In genomic region chr8:3556114-3556513, GRCm38 (mm10) we compare ENCODE assay signal across 10 mouse cellular contexts. TPM values are rescaled to one million over a fixed set of nuclear protein-coding genes. Genes with fewer than 3 reads are reported as not detected.
DNase-seq lines count a peak whose midpoint lies in the region; ATAC-seq and TF ChIP-seq lines count a peak whose summit lies in the region.
"Had no signal": no experiment of that assay in that cellular context is flagged by ENCODE, and none has a peak within 500 bp of the region (broad histone marks: within the 10 kb centered on the region; RNA-seq: fewer than 3 reads in every experiment).

No protein-coding gene starts in this region.

- H3K4me1 ChIP-seq in heart, postnatal 0 days (ENCODE audit: control insufficient read depth, insufficient read depth), result no peaks in the 10 kb centered on the region
- H3K4me1 ChIP-seq in embryonic facial prominence, embryonic 15.5 days, result no peaks in the 10 kb centered on the region
- no peaks in the 10 kb centered on the region for H3K4me1 ChIP-seq in intestine, embryonic 14.5 days (replicated peaks; ENCODE audit: control insufficient read depth, insufficient read depth, low read length)
- H3K4me1 ChIP-seq in midbrain, embryonic 16.5 days (ENCODE audit: control insufficient read depth, insufficient read depth, low read length), result no peaks in the 10 kb centered on the region

- no peak for TF ChIP-seq EP300 in heart, postnatal 0 days (IDR thresholded peaks at IDR 0.05; ENCODE audit: low read depth)

- no peak overlapping the region for H3K9ac ChIP-seq in heart, postnatal 0 days (replicated peaks; ENCODE audit: low read depth, low read length)
- no peak overlapping the region for H3K9ac ChIP-seq in embryonic facial prominence, embryonic 15.5 days
- no peak overlapping the region for H3K9ac ChIP-seq in intestine, embryonic 14.5 days (ENCODE audit: low read length)
- no peak overlapping the region for H3K9ac ChIP-seq in midbrain, embryonic 16.5 days (ENCODE audit: low read depth, low read length)

- no peak for TF ChIP-seq CTCF in heart, postnatal 0 days (IDR thresholded peaks at IDR 0.05; ENCODE audit: low read depth)

- ATAC-seq in heart, postnatal 0 days (ENCODE audit: insufficient read depth, low read depth), result peak; percentile 69
- ATAC-seq in embryonic facial prominence, embryonic 15.5 days (ENCODE audit: insufficient number of reproducible peaks, low FRiP score, low TSS enrichment, low read depth), result peak; percentile 91
- peak; percentile 85 for ATAC-seq in intestine, embryonic 14.5 days (replicated peaks; ENCODE audit: low FRiP score, low TSS enrichment, low read depth)
- peak; percentile 96 for ATAC-seq in midbrain, embryonic 16.5 days
- no peak for ATAC-seq in megakaryocyte, adult 5-6 weeks (ENCODE audit: poor library complexity, severe bottlenecking)

- H3K27ac ChIP-seq in heart, postnatal 0 days (ENCODE audit: low read depth), result no peak overlapping the region
- no peak overlapping the region for H3K27ac ChIP-seq in embryonic facial prominence, embryonic 15.5 days (replicated peaks)
- H3K27ac ChIP-seq in intestine, embryonic 14.5 days (ENCODE audit: low read depth), result no peak overlapping the region
- H3K27ac ChIP-seq in midbrain, embryonic 16.5 days (ENCODE audit: low read length), result no peak overlapping the region

- H3K9me3 ChIP-seq in heart, postnatal 0 days (replicated peaks; ENCODE audit: control insufficient read depth, low read length), result no peaks in the 10 kb centered on the region
- H3K9me3 ChIP-seq in embryonic facial prominence, embryonic 15.5 days (replicated peaks), result no peaks in the 10 kb centered on the region
- no peaks in the 10 kb centered on the region for H3K9me3 ChIP-seq in intestine, embryonic 14.5 days (ENCODE audit: control insufficient read depth, low read length)
- no peaks in the 10 kb centered on the region for H3K9me3 ChIP-seq in midbrain, embryonic 16.5 days (replicated peaks; ENCODE audit: control insufficient read depth, low read length, poor library complexity, severe bottlenecking)

- H3K27me3 ChIP-seq in heart, postnatal 0 days (ENCODE audit: control insufficient read depth, insufficient read depth, low read length), result no peaks in the 10 kb centered on the region
- H3K27me3 ChIP-seq in embryonic facial prominence, embryonic 15.5 days, result no peaks in the 10 kb centered on the region
- H3K27me3 ChIP-seq in intestine, embryonic 14.5 days (replicated peaks; ENCODE audit: control insufficient read depth, insufficient read depth, low read length), result no peaks in the 10 kb centered on the region
- H3K27me3 ChIP-seq in midbrain, embryonic 16.5 days (ENCODE audit: control insufficient read depth, insufficient read depth, low read depth, low read length), result no peaks in the 10 kb centered on the region

- no peak overlapping the region for H3K4me3 ChIP-seq in heart, postnatal 0 days (ENCODE audit: low read depth, low read length)
- no peak overlapping the region for H3K4me3 ChIP-seq in embryonic facial prominence, embryonic 15.5 days (replicated peaks)
- no peak overlapping the region for H3K4me3 ChIP-seq in intestine, embryonic 14.5 days (ENCODE audit: low read depth, low read length)
- H3K4me3 ChIP-seq in midbrain, embryonic 16.5 days (ENCODE audit: low read depth, low read length), result no peak overlapping the region

- no peaks in the 10 kb centered on the region for H3K36me3 ChIP-seq in heart, postnatal 0 days (replicated peaks; ENCODE audit: control insufficient read depth, insufficient read depth, low read length)
- no peaks in the 10 kb centered on the region for H3K36me3 ChIP-seq in embryonic facial prominence, embryonic 15.5 days
- no peaks in the 10 kb centered on the region for H3K36me3 ChIP-seq in intestine, embryonic 14.5 days (ENCODE audit: control insufficient read depth, insufficient read depth, low read length)
- no peaks in the 10 kb centered on the region for H3K36me3 ChIP-seq in midbrain, embryonic 16.5 days (ENCODE audit: control insufficient read depth, insufficient read depth, low read length)

- no peak overlapping the region for H3K4me2 ChIP-seq in heart, postnatal 0 days (ENCODE audit: low read depth, low read length)
- H3K4me2 ChIP-seq in embryonic facial prominence, embryonic 15.5 days (replicated peaks), result no peak overlapping the region
- no peak overlapping the region for H3K4me2 ChIP-seq in intestine, embryonic 14.5 days (ENCODE audit: low read length)
- no peak overlapping the region for H3K4me2 ChIP-seq in midbrain, embryonic 16.5 days (ENCODE audit: low read length)

- intact Hi-C loops in left cerebral cortex, postnatal 14 days (cut with DNase I), result no loop called here

- WGBS in heart, postnatal 0 days, result 63% methylated on average over 4 of the region's 4 CpGs
- 60% methylated on average over 4 of the region's 4 CpGs for WGBS in embryonic facial prominence, embryonic 15.5 days
- WGBS in intestine, embryonic 14.5 days, result 65% methylated on average over 4 of the region's 4 CpGs
- WGBS in midbrain, embryonic 16.5 days, result 67% methylated on average over 4 of the region's 4 CpGs

- DNase-seq in heart, postnatal 0 days (ENCODE audit: low spot score), result no peak
- DNase-seq in heart, adult 11 months, result no peak
- DNase-seq in intestine, embryonic 14.5 days (ENCODE audit: low spot score), result peak; percentile 48
- no peak for DNase-seq in right cerebral cortex, postnatal 10 days (ENCODE audit: low spot score in 2 of 2)
- DNase-seq in left cerebral cortex, postnatal 14 days (ENCODE audit: low spot score in 2 of 2), result no peak
- DNase-seq: cerebellum, adult 8-10 months; kidney, postnatal 4 days had no signal

RNA-seq across cellular contexts. Expression of gene C330021F23Rik, which starts 11.7 kb away (rescaled TPM):
- total RNA-seq in heart, postnatal 0 days (2014; rRNA removed; ENCODE audit: low replicate concordance), result 1.3 and 1.9 TPM in 2 replicates
- 2.0 and 2.3 TPM in 2 replicates for polyA plus RNA-seq in heart, postnatal 0 days (2015; fragmentation: Nextera tagmentation; extraction: Ambion mirVana)
- 0.51 and 0.53 TPM in 2 replicates for polyA plus RNA-seq in embryonic facial prominence, embryonic 15.5 days (2015; fragmentation: Nextera tagmentation; extraction: Ambion mirVana)
- polyA plus RNA-seq in intestine, embryonic 14.5 days (2014; fragmentation: Nextera tagmentation; extraction: Ambion mirVana), result 3.8 and 4.5 TPM in 2 replicates
- polyA plus RNA-seq in midbrain, embryonic 16.5 days (2015; fragmentation: Nextera tagmentation; extraction: Ambion mirVana), result 0.39 and 0.60 TPM in 2 replicates
- total RNA-seq in left cerebral cortex, postnatal 14 days (2021), result not detected
- total RNA-seq in megakaryocyte, adult 5-6 weeks (2015), result not detected in 2 replicates
- not detected in 2 replicates for total RNA-seq in megakaryocyte, adult 5-6 weeks (2017)

RNA-seq across cellular contexts. Expression of gene Camsap3, which starts 31.0 kb away (rescaled TPM):
- 2.1 and 7.9 TPM in 2 replicates for total RNA-seq in heart, postnatal 0 days (2014; rRNA removed; ENCODE audit: low replicate concordance)
- polyA plus RNA-seq in heart, postnatal 0 days (2015; fragmentation: Nextera tagmentation; extraction: Ambion mirVana), result 0.33 and 0.43 TPM in 2 replicates
- polyA plus RNA-seq in embryonic facial prominence, embryonic 15.5 days (2015; fragmentation: Nextera tagmentation; extraction: Ambion mirVana), result 15.4 and 16.7 TPM in 2 replicates
- polyA plus RNA-seq in intestine, embryonic 14.5 days (2014; fragmentation: Nextera tagmentation; extraction: Ambion mirVana), result 19.7 and 21.5 TPM in 2 replicates
- polyA plus RNA-seq in midbrain, embryonic 16.5 days (2015; fragmentation: Nextera tagmentation; extraction: Ambion mirVana), result 45.1 and 48.7 TPM in 2 replicates
- 10 to 100 TPM; 45.8 to 45.9 TPM for total RNA-seq in left cerebral cortex, postnatal 14 days (2021)
- total RNA-seq in megakaryocyte, adult 5-6 weeks (2015), result 0.05 and 0.45 TPM in 2 replicates
- total RNA-seq in megakaryocyte, adult 5-6 weeks (2017), result 0.08 TPM in 1 of 2 replicates, not detected in the other

RNA-seq across cellular contexts. Expression of gene Pnpla6, which starts 40.9 kb away (rescaled TPM):
- 15.9 and 41.7 TPM in 2 replicates for total RNA-seq in heart, postnatal 0 days (2014; rRNA removed; ENCODE audit: low replicate concordance)
- polyA plus RNA-seq in heart, postnatal 0 days (2015; fragmentation: Nextera tagmentation; extraction: Ambion mirVana), result 7.9 and 8.4 TPM in 2 replicates
- 23.8 and 24.3 TPM in 2 replicates for polyA plus RNA-seq in embryonic facial prominence, embryonic 15.5 days (2015; fragmentation: Nextera tagmentation; extraction: Ambion mirVana)
- polyA plus RNA-seq in intestine, embryonic 14.5 days (2014; fragmentation: Nextera tagmentation; extraction: Ambion mirVana), result 25.7 and 26.7 TPM in 2 replicates
- polyA plus RNA-seq in midbrain, embryonic 16.5 days (2015; fragmentation: Nextera tagmentation; extraction: Ambion mirVana), result 43.6 and 49.8 TPM in 2 replicates
- total RNA-seq in left cerebral cortex, postnatal 14 days (2021), result 10 to 100 TPM; 70.2 to 74.8 TPM
- 9.5 and 13.9 TPM in 2 replicates for total RNA-seq in megakaryocyte, adult 5-6 weeks (2015)
- total RNA-seq in megakaryocyte, adult 5-6 weeks (2017), result 9.2 and 15.6 TPM in 2 replicates

RNA-seq across cellular contexts. Expression of gene Mcoln1, which starts 55.9 kb away (rescaled TPM):
- 47.6 and 56.5 TPM in 2 replicates for total RNA-seq in heart, postnatal 0 days (2014; rRNA removed; ENCODE audit: low replicate concordance)
- polyA plus RNA-seq in heart, postnatal 0 days (2015; fragmentation: Nextera tagmentation; extraction: Ambion mirVana), result 32.7 and 32.9 TPM in 2 replicates
- 55.4 and 65.7 TPM in 2 replicates for polyA plus RNA-seq in embryonic facial prominence, embryonic 15.5 days (2015; fragmentation: Nextera tagmentation; extraction: Ambion mirVana)
- 37.3 and 41.8 TPM in 2 replicates for polyA plus RNA-seq in intestine, embryonic 14.5 days (2014; fragmentation: Nextera tagmentation; extraction: Ambion mirVana)
- 121 and 129 TPM in 2 replicates for polyA plus RNA-seq in midbrain, embryonic 16.5 days (2015; fragmentation: Nextera tagmentation; extraction: Ambion mirVana)
- total RNA-seq in left cerebral cortex, postnatal 14 days (2021), result 10 to 100 TPM; 79.9 to 81.5 TPM
- 20.1 and 22.7 TPM in 2 replicates for total RNA-seq in megakaryocyte, adult 5-6 weeks (2015)
- 32.9 and 42.3 TPM in 2 replicates for total RNA-seq in megakaryocyte, adult 5-6 weeks (2017)

Comparison
In these comparisons a context has a peak if more than half of its experiments do, and no peak if none do; other contexts are left out.
1. RNA of gene Camsap3, which starts 31.0 kb away (polyA plus RNA-seq): 45.1 to 48.7 TPM in midbrain, embryonic 16.5 days, 19.7 to 21.5 TPM in intestine, embryonic 14.5 days and 15.4 to 16.7 TPM in embryonic facial prominence, embryonic 15.5 days; 0.33 to 0.43 TPM in heart, postnatal 0 days; every median in the first group is over 10 times any median in the second.